Mouse (Mus musculus) ES-Bruce4 (cell line): ENCODE data around the gene Zfp652.

Source experiments
- CTCF ChIP-seq: IDR thresholded peaks from one replicate; pipeline ENCODE4 v1.8.1; 2011; ENCODE audit warnings: low read depth, low read length
- EP300 ChIP-seq: IDR thresholded peaks from 2 replicates; pipeline ENCODE4 v1.6.1; 2011; ENCODE audit warnings: low read depth, low read length; ENCODE audit not compliant: insufficient read depth
- POLR2A ChIP-seq: IDR thresholded peaks from one replicate; pipeline ENCODE4 v1.8.1; 2011; ENCODE audit warnings: low read length; ENCODE audit not compliant: insufficient read depth

DNA sequence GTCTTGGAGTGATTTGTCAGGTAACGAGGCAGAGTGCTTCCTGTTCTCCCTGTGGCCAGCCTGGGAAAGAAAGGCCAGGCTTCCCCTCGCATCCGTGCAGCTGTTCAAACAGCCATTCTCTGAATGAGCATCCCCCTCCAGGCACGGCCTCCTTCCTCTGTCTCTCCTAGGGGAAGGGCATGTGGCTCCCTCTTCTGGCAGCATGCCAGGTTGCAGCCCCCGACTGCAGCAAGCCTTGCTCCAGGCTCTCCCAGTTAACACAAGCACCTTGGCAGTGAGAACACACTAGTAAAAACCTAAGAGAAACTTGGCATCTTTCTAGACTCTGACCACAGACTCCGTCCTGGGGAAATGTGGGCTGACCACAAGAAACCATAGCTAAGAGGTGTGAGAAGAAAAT is 36.2 kb upstream of the Zfp652 start:
- TF ChIP-seq POLR2A (no peak), CTCF (peak; percentile 94), EP300 (0 out of 2 replicates have a peak, but pooled peaks have one; percentile 52)
